Mouse (Mus musculus) lung, postnatal 0 days (tissue): ENCODE results near the gene Tbrg1.

Source experiments
- CTCF ChIP-seq: IDR thresholded peaks from 2 replicates; pipeline ENCODE4 v1.5.1; 2016; ENCODE audit warnings: antibody characterized with exemption, mild to moderate bottlenecking
- EP300 ChIP-seq: IDR thresholded peaks from 2 replicates; pipeline ENCODE4 v1.6.1; 2016; ENCODE audit warnings: antibody characterized with exemption, mild to moderate bottlenecking, control low read depth

GRCm38 (mm10) chr9:37615220-37615619, 41.9 kb downstream of the Tbrg1 start:
- TF ChIP-seq CTCF = no peak
- TF ChIP-seq EP300 = no peak
